Mouse (Mus musculus): ENCODE measurements at regions not wholly inside any gene's neighbourhood (a gene's known extent, or its start where the extent isn't known, plus 50 kb on each side); places are given as distances from the start of the nearest gene placed in this dataset.

GRCm38 (mm10) chr8:87329371-87329770 lies 143.0 kb downstream of the Cbln1 start:
- TF ChIP-seq POLR2A (IDR thresholded peaks at IDR 0.05; ENCODE audit: low read depth, low read length), result no peak
- TF ChIP-seq CTCF (conservative IDR thresholded peaks at IDR 0.05 in 1 of 2, IDR thresholded peaks at IDR 0.05 in 1 of 2; ENCODE audit: low read depth in 2 of 2, low read length in 2 of 2), result no peak
- TF ChIP-seq CHD2 (IDR thresholded peaks at IDR 0.05; ENCODE audit: low read length), result no peak
- no peak for TF ChIP-seq ZNF384 (IDR thresholded peaks at IDR 0.05; ENCODE audit: low read depth, low read length)
- TF ChIP-seq JUND (conservative IDR thresholded peaks at IDR 0.05; ENCODE audit: low read depth, low read length), result no peak
- TF ChIP-seq ZKSCAN1 (IDR thresholded peaks at IDR 0.05; ENCODE audit: borderline replicate concordance, low read depth, low read length), result no peak
- no peak for TF ChIP-seq USF2 (conservative IDR thresholded peaks at IDR 0.05; ENCODE audit: low read depth, low read length)
- no peak for TF ChIP-seq EP300 (IDR thresholded peaks at IDR 0.05; ENCODE audit: low read length)
- no peak for TF ChIP-seq NELFE (IDR thresholded peaks at IDR 0.05; ENCODE audit: low read depth, low read length)
- no peak for TF ChIP-seq RCOR1 (conservative IDR thresholded peaks at IDR 0.05; ENCODE audit: low read depth, low read length)
- TF ChIP-seq E2F4 (IDR thresholded peaks at IDR 0.05; ENCODE audit: insufficient replicate concordance, low read depth, low read length), result no peak
- no peak for TF ChIP-seq KAT2A (IDR thresholded peaks at IDR 0.05; ENCODE audit: insufficient replicate concordance, low read length)
- no peak for TF ChIP-seq USF1 (IDR thresholded peaks at IDR 0.05; ENCODE audit: low read depth, low read length)
